Mouse (Mus musculus) NIH3T3 (cell line): Measurements from ENCODE around the gene Sbk1.

Experiments used
- DNase-seq: peaks from one replicate; pipeline ENCODE4 v3.0.0-alpha.2; 2012; ENCODE audit warnings: low read depth

The Sbk1 gene

GRCm38 (mm10) chr7:126338906-126339305 is 66.5 kb downstream of the Sbk1 start:
- DNase-seq: no peak

- DNase-seq: no peak
Measured at GRCm38 (mm10) chr7:126339521-126339971, 67.1 kb downstream of the Sbk1 start.

- no peak for DNase-seq
Measured at GRCm38 (mm10) chr7:126340206-126340618, 67.8 kb downstream of the Sbk1 start.

- DNase-seq: no peak
Measured at GRCm38 (mm10) chr7:126340896-126341295, 68.5 kb downstream of the Sbk1 start.
